Mouse (Mus musculus) stomach, postnatal 0 days (tissue): Measurements from ENCODE around the gene Fgd1.

Experiments used
- CTCF ChIP-seq: IDR thresholded peaks from 2 replicates; pipeline ENCODE4 v1.5.1; 2016; ENCODE audit warnings: antibody characterized with exemption, low read depth, mild to moderate bottlenecking, moderate library complexity
- EP300 ChIP-seq: optimal IDR thresholded peaks from 2 replicates; pipeline ENCODE3; 2016; ENCODE audit warnings: antibody characterized with exemption

- peak; percentile 67 for TF ChIP-seq CTCF
- TF ChIP-seq EP300, result no peak
Measured at GRCm38 (mm10) chrX:151132785-151133184, 86.8 kb downstream of the Fgd1 start.
